Mouse (Mus musculus) heart, postnatal 0 days (tissue): ENCODE data around the gene Elavl4.

Experiments
- CTCF ChIP-seq: IDR thresholded peaks from 2 replicates; pipeline ENCODE4 v1.5.1; 2016; ENCODE audit warnings: antibody characterized with exemption, control low read depth, low read depth
- EP300 ChIP-seq: IDR thresholded peaks from 2 replicates; pipeline ENCODE4 v1.6.1; 2016; ENCODE audit warnings: antibody characterized with exemption, low read depth

DNA sequence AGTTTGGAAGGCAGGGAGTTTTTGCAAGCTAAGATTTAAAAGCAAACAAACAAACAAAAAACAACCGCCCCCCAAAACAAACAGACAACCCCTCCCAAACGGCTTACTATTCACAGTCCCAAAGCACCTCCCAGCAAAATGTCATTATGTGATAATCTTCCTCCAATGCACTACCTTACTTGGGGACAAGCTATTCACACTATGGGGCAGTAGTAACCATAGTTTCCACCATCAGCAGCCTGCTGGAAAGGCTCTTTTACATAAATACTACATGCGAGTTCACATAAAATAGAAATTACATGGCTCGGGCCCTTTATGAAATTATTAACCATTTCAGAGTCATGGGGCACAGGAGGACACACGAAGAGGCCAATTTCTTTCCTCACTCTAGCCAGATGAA lies 141.5 kb downstream of the Elavl4 start:
- TF ChIP-seq CTCF (no peak), EP300 (no peak)
